Mouse (Mus musculus) cerebellum, adult 2 months (tissue): ENCODE data around the gene Plppr1.

Experiments
- CTCF ChIP-seq: fragments of 200-500 bp; IDR thresholded peaks from 2 replicates; pipeline ENCODE4 v1.5.1; 2011; ENCODE audit warnings: low read depth, mild to moderate bottlenecking, control low read depth, low read length, moderate library complexity, borderline replicate concordance; ENCODE audit not compliant: insufficient read depth
- POLR2A ChIP-seq: fragments of 200-500 bp; IDR thresholded peaks from 2 replicates; pipeline ENCODE4 v1.6.1; 2011; ENCODE audit warnings: low read length, control low read depth, borderline replicate concordance; ENCODE audit not compliant: insufficient read depth

DNA sequence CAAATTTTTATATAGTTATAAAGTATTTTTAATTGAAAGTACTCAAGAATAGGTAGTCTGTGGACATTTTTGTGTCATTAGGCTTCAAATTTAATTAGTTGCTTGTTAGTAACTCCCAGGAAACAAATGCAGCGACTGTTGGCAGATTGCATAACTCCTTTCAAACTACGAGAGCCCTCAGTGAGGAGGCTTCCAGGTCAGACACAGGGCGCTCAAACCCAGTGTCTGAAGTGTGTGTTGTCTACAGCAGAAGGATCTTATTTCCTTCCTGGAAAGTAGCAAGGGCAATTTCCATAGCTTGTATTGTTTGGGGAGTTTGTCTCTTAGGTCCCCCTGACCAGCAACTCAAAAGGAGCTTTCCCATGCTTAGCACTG lies 173.9 kb downstream of the Plppr1 start:
- TF ChIP-seq CTCF = no peak
- no peak for TF ChIP-seq POLR2A
